Mouse (Mus musculus) kidney, postnatal 14 days (tissue): ENCODE data around the gene Fam19a1.
"Not testable (repeated sequence)": the region's sequence is repeated elsewhere in the genome, so short reads cannot be mapped to it uniquely, and the experiment has no call there.

Experiments
- DNase-seq: peaks from one replicate; pipeline ENCODE4 v3.0.0; 2022; ENCODE audit warnings: mixed read lengths

Gene Fam19a1

DNA sequence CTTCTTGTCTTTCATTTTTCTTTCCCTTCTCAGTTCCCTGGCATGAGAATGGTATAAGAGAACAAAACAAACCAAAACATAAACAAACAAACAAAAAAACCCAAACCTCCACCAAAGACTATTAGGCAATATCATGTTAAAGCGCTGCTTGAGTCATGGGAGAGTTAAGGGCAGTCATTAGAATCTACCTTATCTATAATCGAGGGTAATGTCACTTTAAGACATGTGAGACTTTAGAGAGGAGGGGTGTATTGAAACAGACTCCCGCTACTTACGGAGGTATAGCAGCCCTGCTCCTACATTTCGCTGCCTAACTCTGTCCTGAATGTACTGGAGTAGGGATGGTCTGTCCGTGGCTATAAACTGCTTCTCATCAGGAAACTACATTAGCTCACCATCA, at the start of gene Fam19a1:
Gene Fam19a1 (plus strand): TSS at position 301 of the 400 bp plus-strand sequence.
- DNase-seq = no peak

DNA sequence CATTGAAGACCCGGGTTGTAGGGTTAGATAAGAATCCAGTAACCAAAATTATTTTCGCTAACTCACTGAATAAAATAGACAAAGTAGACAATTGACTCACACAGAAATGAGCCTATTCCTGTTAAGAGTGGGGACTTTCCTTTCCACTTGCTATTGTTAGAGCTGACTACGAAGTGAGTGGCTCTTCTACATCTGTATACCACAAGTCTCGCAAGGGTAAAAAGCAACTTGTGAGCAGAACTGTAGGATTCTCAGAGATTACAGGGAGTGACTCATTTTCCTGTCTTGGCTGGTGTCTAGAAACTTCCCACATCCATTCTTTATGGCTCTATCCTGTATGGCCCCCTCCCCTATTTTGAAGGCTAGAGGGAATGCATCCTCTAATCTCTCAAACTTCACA, 41.9 kb upstream of the Fam19a1 start:
- no peak for DNase-seq

DNA sequence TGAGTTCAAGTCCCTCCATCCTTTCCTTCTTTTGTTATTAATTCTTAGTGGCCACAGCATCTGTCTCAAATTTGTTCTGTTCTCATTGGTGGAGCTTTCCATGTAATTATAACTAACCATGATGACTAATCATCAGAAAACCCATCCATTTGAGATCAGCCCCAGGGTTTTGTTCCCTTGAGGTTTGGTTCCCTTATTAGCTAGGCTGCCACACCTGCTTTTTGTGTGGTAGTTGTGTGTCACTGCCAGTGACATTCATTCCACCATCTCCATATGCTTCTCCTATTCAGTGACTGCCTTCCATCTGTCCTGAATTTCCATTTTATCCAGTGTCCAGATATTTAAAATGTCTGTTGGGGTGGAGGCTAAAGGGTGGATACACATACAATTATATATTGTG, 41.4 kb upstream of the Fam19a1 start:
- DNase-seq = no peak

GRCm38 (mm10) chr6:96089961-96090360, 23.0 kb upstream of the Fam19a1 start:
- DNase-seq = no peak

DNA sequence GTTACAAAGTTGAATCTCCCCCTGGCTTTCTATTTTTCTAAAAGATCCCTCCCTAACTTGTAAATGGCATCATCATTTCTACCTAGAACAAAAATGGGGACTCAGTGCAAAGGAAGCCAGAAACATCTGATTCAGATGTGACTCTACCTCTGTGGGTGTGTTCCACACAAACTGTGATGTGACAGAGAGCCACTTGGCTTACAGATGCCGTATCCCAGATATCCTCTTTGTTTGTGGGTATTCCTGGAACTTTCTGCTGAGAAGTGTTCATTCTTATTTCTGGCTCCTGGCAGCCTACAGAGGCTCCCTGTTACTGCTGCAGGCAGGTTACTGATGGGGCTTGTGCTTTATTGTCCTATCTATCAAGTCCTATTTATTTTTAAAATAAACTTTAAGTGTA, 19.2 kb upstream of the Fam19a1 start:
- DNase-seq = no peak

- no peak for DNase-seq
These were observed 14.7 kb upstream of the Fam19a1 start for GRCm38 (mm10) chr6:96098225-96098624.

- no peak for DNase-seq
These were observed 1.3 kb upstream of the Fam19a1 start for GRCm38 (mm10) chr6:96111656-96112055.

- no peak for DNase-seq
These were observed 1.2 kb downstream of the Fam19a1 start for GRCm38 (mm10) chr6:96114151-96114550.

- no peak for DNase-seq
These were observed 3.2 kb downstream of the Fam19a1 start for GRCm38 (mm10) chr6:96116148-96116533.

GRCm38 (mm10) chr6:96116534-96117272, 3.7 kb downstream of the Fam19a1 start:
- DNase-seq = peak; percentile 35

DNA sequence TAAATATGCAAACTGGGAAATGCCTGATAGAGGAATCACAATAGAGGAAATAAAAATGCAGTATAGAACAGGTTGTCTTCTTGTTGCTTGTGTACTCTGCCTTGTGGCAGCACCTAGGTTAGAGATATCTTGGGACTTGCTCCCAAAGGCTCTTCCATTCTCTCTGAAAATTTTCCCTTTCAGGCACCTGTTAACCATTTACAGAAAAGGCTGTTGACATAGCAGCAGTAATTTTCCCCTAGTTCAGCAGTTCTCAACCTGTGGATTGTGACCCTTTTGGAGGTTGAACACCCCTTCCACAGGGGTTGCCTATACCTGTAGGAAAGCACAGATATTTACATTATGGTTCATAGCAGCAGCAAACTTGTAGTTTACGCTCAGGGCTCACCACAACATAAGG, 30.4 kb downstream of the Fam19a1 start:
- peak; percentile 14 for DNase-seq

GRCm38 (mm10) chr6:96165403-96165802, 52.4 kb downstream of the Fam19a1 start:
- no peak for DNase-seq

- peak; percentile 1 for DNase-seq
These were observed 52.9 kb downstream of the Fam19a1 start, which contains the start of gene 1700123L14Rik for GRCm38 (mm10) chr6:96165818-96166379. Gene 1700123L14Rik, minus strand, starts transcription at chr6:96166243.

DNA sequence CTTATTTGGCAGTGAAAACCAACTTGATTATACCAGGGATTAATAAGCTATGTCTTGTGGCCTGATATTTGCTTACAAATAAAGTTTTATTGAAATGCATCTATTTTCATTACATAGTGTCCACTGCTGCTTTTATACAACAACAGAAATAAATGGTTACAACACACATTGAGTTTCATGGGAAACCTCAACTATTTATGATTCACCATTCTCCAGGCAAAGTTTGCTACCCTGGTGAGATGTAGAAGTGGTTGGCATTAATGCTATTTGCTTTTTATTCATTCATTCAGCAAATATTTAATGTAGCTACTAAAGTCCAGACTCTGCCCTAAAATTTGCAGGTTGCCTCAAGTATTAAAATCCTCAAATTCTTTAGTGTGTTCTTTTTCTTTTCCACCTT, 54.1 kb downstream of the Fam19a1 start:
- DNase-seq = no peak

- DNase-seq = no peak
These were observed 60.7 kb downstream of the Fam19a1 start for GRCm38 (mm10) chr6:96173681-96174080.

GRCm38 (mm10) chr6:96178530-96178929, 65.6 kb downstream of the Fam19a1 start:
- DNase-seq = no peak

- DNase-seq = peak; percentile 11
These were observed 70.4 kb downstream of the Fam19a1 start for GRCm38 (mm10) chr6:96183392-96183791.

DNA sequence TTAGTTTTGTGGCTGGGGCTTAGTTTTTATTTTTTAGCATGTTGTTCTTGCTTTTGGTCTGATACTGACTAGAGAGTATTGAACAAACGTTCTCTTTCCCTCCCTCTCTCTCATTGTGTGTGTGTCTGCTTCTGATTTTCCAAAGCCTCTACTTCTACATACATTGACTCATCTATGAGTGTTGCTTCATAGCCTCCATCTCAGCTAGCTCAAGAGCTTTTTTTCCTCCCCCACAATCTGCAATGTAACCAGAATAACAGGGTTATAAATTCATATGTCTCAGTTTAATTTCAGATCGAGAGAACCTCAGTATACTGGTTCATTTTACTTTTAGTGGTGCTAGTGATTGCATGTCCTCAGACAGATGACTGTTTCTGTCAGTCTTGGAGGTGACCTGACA, 73.6 kb downstream of the Fam19a1 start:
- DNase-seq = no peak

GRCm38 (mm10) chr6:96198991-96199390, 86.0 kb downstream of the Fam19a1 start:
- DNase-seq = not testable (repeated sequence)

- DNase-seq = no peak
These were observed 92.4 kb downstream of the Fam19a1 start for GRCm38 (mm10) chr6:96205395-96205794.

DNA sequence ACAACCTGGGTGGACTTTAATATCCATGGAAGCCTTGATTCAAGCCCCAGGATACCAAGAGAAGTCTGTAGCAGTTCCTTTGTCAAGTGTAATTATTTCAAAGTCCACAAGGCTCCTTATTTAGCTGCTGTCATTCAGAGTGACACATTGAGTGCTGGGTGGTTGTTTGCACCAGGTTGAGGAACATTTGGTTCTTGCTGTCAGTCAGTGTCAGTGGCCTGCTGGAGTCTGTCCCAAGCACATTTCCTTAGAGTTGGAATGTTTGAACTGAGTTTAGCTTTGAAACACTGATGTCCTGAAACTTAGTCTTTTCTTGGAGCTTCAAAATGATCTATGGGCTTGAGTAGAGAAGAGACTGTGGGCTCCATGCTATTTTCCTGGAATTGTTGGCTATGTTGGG, 121.9 kb downstream of the Fam19a1 start:
- no peak for DNase-seq

DNA sequence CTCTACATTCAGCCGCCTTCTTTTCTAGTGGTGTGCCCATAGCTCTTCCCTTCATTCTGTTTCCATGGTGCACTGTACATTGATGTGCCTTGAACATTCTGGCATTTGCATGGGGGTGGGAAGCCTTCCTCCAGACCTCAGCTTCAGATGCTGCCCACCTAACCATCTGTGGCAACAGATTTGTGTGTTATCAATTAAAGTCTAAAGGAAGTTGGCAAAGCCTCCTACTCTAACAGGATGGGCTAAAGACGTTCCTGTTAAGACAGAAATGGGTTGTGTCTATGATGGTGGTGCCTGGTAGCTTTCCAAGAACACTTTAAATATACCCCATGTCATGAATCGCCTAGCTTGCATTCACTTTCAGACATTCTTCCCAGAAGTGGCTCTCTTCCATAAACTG, 131.4 kb downstream of the Fam19a1 start:
- DNase-seq = no peak

GRCm38 (mm10) chr6:96252001-96252400, 139.0 kb downstream of the Fam19a1 start:
- DNase-seq = no peak

DNA sequence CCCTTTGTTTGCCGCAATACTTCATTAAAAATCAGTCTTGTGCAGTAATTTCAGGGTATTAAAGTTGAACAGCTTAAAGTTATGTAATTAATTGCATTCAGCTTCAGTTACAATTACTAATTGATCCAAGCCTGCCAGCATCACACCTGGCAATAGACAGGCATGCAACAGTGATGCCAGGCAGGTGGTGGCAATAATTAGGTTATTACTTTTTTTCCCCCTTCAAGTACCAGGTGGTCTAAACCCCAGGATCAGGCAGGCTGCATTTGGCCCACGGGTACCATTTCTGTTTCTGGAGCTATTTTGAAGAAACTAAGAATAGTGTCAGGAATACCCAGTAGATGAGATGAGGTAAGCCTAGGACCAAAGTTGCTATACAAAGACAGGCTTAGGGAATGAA, 141.9 kb downstream of the Fam19a1 start:
- no peak for DNase-seq

- DNase-seq = no peak
These were observed 145.7 kb downstream of the Fam19a1 start for GRCm38 (mm10) chr6:96258651-96259050.
